Mouse (Mus musculus) forebrain, embryonic 14.5 days (tissue): Measurements from ENCODE around the gene Vmn1r12. TPM values are rescaled to one million over a fixed set of nuclear protein-coding genes. Genes with fewer than 3 reads are reported as not detected.
"Not testable (repeated sequence)": the region's sequence is repeated elsewhere in the genome, so short reads cannot be mapped to it uniquely, and the experiment has no call there.

Source experiments
- ATAC-seq: fragments of 200-750 bp; cut with Nextera tagmentation; 2 replicates; pipeline ENCODE4 v1.8.0; 2017; ENCODE audit warnings: mild to moderate bottlenecking, moderate library complexity
- DNase-seq: peaks from one replicate; pipeline ENCODE4 v3.0.0-alpha.2; 2015; ENCODE audit warnings: low spot score
- H3K27ac ChIP-seq: fragments of 300-500 bp; sonication (generic); 2 replicates; pipeline ENCODE4 v1.5.1; 2014; ENCODE audit warnings: low read depth, mild to moderate bottlenecking, control low read depth, low read length, moderate library complexity
- H3K27me3 ChIP-seq: fragments of 300-500 bp; sonication (generic); replicated peaks from 2 replicates; pipeline ENCODE4 v1.6.1; 2014; ENCODE audit warnings: low read length, control low read depth, mixed read lengths; ENCODE audit not compliant: control insufficient read depth, insufficient read depth
- H3K36me3 ChIP-seq: fragments of 300-500 bp; sonication (generic); 2 replicates; pipeline ENCODE4 v1.6.1; 2014; ENCODE audit warnings: low read length, control low read depth; ENCODE audit not compliant: control insufficient read depth, insufficient read depth
- H3K4me1 ChIP-seq: fragments of 300-500 bp; sonication (generic); 2 replicates; pipeline ENCODE4 v1.6.1; 2014; ENCODE audit warnings: antibody characterized with exemption, low read length, control low read depth; ENCODE audit not compliant: control insufficient read depth, insufficient read depth
- H3K4me2 ChIP-seq: fragments of 300-500 bp; sonication (generic); 2 replicates; pipeline ENCODE4 v1.6.1; 2014; ENCODE audit warnings: mild to moderate bottlenecking, control low read depth, low read length
- H3K4me3 ChIP-seq: fragments of 300-500 bp; sonication (generic); 2 replicates; pipeline ENCODE4 v1.5.1; 2014; ENCODE audit warnings: low read depth, low read length, control low read depth
- H3K9ac ChIP-seq: fragments of 300-500 bp; sonication (generic); 2 replicates; pipeline ENCODE4 v1.6.1; 2014; ENCODE audit warnings: mild to moderate bottlenecking, low read length, control low read depth, moderate library complexity
- H3K9me3 ChIP-seq: fragments of 300-500 bp; sonication (generic); replicated peaks from 2 replicates; pipeline ENCODE4 v1.6.1; 2016; ENCODE audit warnings: low read length, control low read depth, mixed read lengths; ENCODE audit not compliant: control insufficient read depth
- WGBS: fragments of 180-500 bp; shearing (Covaris S2); extraction: QIAGEN DNeasy Blood & Tissue Kit; methylation state at CpG from one replicate; pipeline ENCODE4 v1.1.7; 2014; 5-methylcytosine and 5-hydroxymethylcytosine counted together
- polyA plus RNA-seq: library from polyadenylated mRNA; unstranded; fragments of >200 nt; fragmentation: Nextera tagmentation; extraction: Ambion mirVana; gene quantifications from 2 replicates; pipeline ENCODE4 v1.2.1, GENCODE M21; 2014

The Vmn1r12 gene
- not detected in 2 replicates for polyA plus RNA-seq

- Histone ChIP-seq H3K4me3 (no peak within 1 kb of the TSS), H3K9ac (no peak within 1 kb of the TSS), H3K4me1 (no peaks in the 10 kb centered on the region), H3K27me3 (no peaks in the 10 kb centered on the region), H3K4me2 (no peak within 1 kb of the TSS), H3K36me3 (no peaks in the 10 kb centered on the region), H3K9me3 (no peaks in the 10 kb centered on the region), H3K27ac (no peak within 1 kb of the TSS)
- DNase-seq (no peak), ATAC-seq (no peak)
- WGBS = 86% methylated on average over 2 of the region's 2 CpGs
Measured at GRCm38 (mm10) chr6:57156619-57157018, at the start of gene Vmn1r12. TSS of gene Vmn1r12 (plus strand) at chr6:57156919.

DNA sequence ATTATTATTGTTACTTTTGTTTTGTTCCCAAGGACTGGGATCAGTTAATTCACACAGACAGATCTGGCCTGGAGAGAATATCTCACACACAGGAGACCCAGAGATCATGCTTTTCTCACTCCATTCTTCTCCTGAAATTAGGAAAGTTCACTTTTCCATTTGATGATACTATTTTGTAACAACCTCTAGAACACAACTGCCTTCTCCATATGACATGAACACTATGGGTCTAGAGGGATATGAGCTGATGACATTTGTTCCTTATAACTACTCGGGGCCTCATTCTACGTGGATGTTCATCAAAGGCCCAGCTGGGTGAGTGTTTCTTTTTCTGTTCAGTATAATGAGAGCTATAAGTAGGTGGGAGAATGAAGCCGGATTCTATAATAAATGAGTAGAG, 47.6 kb upstream of the Vmn1r12 start, which contains the start of gene Vmn1r10:
Vmn1r10 (plus strand) TSS at position 301 of the 400 bp plus-strand sequence.
- Histone ChIP-seq H3K4me3 (no peak within 1 kb of the TSS), H3K4me2 (no peak within 1 kb of the TSS), H3K27me3 (no peaks in the 10 kb centered on the region), H3K9me3 (no peaks in the 10 kb centered on the region), H3K36me3 (no peaks in the 10 kb centered on the region), H3K9ac (no peak within 1 kb of the TSS), H3K4me1 (no peaks in the 10 kb centered on the region), H3K27ac (no peak within 1 kb of the TSS)
- DNase-seq = no peak
- ATAC-seq = no peak
- 87% methylated on average over 3 of the region's 3 CpGs for WGBS

DNA sequence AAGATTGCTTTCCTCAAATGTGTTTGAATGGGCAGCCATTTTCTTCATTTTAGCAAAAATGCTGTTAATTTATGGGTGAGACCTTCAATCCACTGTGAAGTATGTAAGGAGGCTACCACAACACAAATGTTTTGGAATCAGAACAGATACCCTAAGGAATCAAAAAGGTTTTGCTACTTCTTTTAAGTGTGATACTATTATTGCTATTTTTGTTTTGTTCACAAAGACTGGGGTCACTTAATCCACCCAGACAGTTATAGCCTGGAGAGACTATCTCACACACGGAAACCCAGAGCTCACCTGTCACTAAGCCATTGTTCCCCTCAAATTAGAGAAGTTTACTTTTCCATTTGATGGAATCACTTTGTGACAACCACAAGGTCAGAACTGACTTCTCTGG, 23.6 kb upstream of the Vmn1r12 start, which contains the start of gene Vmn1r11:
Vmn1r11 (plus strand) TSS at position 301 of the 400 bp plus-strand sequence.
- H3K9ac ChIP-seq = no peak within 1 kb of the TSS
- no peak within 1 kb of the TSS for H3K4me2 ChIP-seq
- no peaks in the 10 kb centered on the region for H3K27me3 ChIP-seq
- H3K4me1 ChIP-seq = no peaks in the 10 kb centered on the region
- no peak for DNase-seq
- no peak within 1 kb of the TSS for H3K27ac ChIP-seq
- 67% methylated on average over 1 of the region's 1 CpGs for WGBS
- no peaks in the 10 kb centered on the region for H3K36me3 ChIP-seq
- no peaks in the 10 kb centered on the region for H3K9me3 ChIP-seq
- no peak within 1 kb of the TSS for H3K4me3 ChIP-seq
- no peak for ATAC-seq

DNA sequence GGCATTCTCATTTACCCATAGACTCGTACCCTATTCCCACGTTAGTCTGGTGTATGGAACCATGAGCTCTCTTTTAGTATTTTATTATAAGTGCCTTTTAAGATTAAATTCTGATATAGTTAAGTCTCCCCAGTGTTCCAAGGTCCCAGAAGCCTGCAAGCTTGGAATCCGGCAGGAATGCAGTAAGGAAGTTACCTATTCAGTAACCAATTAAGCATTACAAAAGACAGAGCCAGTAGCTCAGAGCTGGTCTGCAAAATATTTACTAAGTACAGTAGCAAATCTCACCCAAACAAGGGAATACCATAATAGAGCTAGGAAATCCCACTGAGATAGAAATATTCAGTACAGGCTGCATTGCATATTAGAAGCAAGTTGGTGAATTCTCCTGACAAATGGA, 33.3 kb downstream of the Vmn1r12 start:
- H3K4me3 ChIP-seq, H3K4me2 ChIP-seq, ATAC-seq, H3K4me1 ChIP-seq, DNase-seq, H3K9ac ChIP-seq, H3K36me3 ChIP-seq, H3K27ac ChIP-seq, H3K9me3 ChIP-seq, H3K27me3 ChIP-seq: not testable (repeated sequence)
- WGBS = 37% methylated on average over 3 of the region's 3 CpGs

DNA sequence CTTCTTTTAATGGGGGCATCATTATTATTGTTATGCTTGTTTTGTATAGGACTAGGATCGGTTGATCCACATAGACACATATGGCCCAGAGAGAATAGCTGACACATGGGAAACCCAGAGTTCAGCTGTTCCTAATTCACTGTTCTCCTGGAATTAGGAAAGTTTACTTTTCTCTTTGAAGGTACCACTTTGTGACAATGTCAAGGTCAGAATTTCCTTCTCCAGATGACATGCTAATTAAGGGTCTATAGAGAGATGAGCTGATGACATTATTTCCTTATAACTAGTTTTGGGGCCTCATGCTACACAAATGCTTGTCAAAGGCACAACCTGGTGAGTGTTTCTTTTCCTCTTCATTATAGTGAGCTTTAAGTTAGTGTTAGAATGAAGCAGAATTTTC, 46.3 kb downstream of the Vmn1r12 start, which contains the start of gene Vmn1r13:
Vmn1r13 (plus strand) TSS at position 301 of the 400 bp plus-strand sequence.
- WGBS = 100% methylated on average over 1 of the region's 1 CpGs
- H3K4me2 ChIP-seq, H3K9ac ChIP-seq, H3K36me3 ChIP-seq, H3K4me1 ChIP-seq, H3K9me3 ChIP-seq, DNase-seq, H3K27ac ChIP-seq, H3K27me3 ChIP-seq, ATAC-seq, H3K4me3 ChIP-seq: not testable (repeated sequence)

Other genes starting within 250 kb of the Vmn1r12 start
- 174 and 189 TPM in 2 replicates for gene Nt5c3, start 233.0 kb upstream of the Vmn1r12 start, polyA plus RNA-seq
- gene Vmn1r4, start 232.9 kb upstream of the Vmn1r12 start, polyA plus RNA-seq = 0.17 and 0.33 TPM in 2 replicates
- gene Vmn1r5, start 186.6 kb upstream of the Vmn1r12 start, polyA plus RNA-seq = not detected in 2 replicates
- not detected in 2 replicates for gene Vmn1r6, start 159.7 kb upstream of the Vmn1r12 start, polyA plus RNA-seq
- gene Vmn1r7, start 131.6 kb upstream of the Vmn1r12 start, polyA plus RNA-seq = not detected in 2 replicates
- gene Vmn1r8, start 124.6 kb upstream of the Vmn1r12 start, polyA plus RNA-seq = not detected in 2 replicates
- gene Vmn1r9, start 90.1 kb upstream of the Vmn1r12 start, polyA plus RNA-seq = not detected in 2 replicates
- gene Vmn1r10, start 47.5 kb upstream of the Vmn1r12 start, polyA plus RNA-seq = not detected in 2 replicates
- gene Vmn1r11, start 23.5 kb upstream of the Vmn1r12 start, polyA plus RNA-seq = not detected in 2 replicates
- not detected in 2 replicates for gene Vmn1r13, start 46.4 kb downstream of the Vmn1r12 start, polyA plus RNA-seq
- not detected in 2 replicates for gene Vmn1r14, start 74.8 kb downstream of the Vmn1r12 start, polyA plus RNA-seq
- gene Vmn1r15, start 101.0 kb downstream of the Vmn1r12 start, polyA plus RNA-seq = not detected in 2 replicates
- gene Vmn1r16, start 172.6 kb downstream of the Vmn1r12 start, polyA plus RNA-seq = not detected in 2 replicates
- not detected in 2 replicates for gene Vmn1r17, start 206.8 kb downstream of the Vmn1r12 start, polyA plus RNA-seq
- not detected in 2 replicates for gene Vmn1r18, start 238.9 kb downstream of the Vmn1r12 start, polyA plus RNA-seq
- not detected in 2 replicates for gene Vmn1r19, start 246.9 kb downstream of the Vmn1r12 start, polyA plus RNA-seq